Mouse (Mus musculus) heart, adult 9 months (tissue): ENCODE data around the gene Igfn1.

ENCODE experiments used
- DNase-seq, 2 experiments: peaks; one replicate each; pipeline ENCODE4 v3.0.0; 2022; ENCODE audit warnings: low spot score in 2 of 2

Gene Igfn1

DNA sequence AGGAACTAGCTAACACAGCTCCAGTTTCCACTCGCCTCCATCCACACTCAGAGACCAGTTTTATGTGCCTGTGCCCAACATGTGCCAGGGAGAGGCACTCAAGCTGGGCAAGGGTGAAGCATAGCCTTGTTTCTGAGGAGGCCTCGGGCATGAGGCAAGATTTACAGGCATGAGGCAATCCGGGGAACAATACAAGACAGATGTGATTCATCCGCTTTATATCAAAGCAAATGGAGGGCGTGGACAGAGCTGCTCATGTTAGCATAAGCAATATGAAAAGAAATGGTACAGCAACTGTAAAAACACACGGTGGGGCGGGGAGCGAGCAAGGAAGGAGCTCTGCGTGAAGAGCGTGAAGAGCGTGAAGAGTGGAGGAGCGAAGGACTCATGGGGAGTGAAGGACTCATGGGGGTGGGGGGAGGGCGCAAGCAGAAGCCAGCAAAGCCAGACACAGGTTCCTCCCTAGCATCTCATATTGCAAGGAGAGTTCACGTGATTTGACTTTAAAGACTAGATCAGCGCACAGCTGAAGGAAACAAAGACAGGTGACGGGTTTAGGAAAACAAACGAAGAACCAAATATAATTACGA lies 72.3 kb downstream of the Igfn1 start:
- DNase-seq = no peak

DNA sequence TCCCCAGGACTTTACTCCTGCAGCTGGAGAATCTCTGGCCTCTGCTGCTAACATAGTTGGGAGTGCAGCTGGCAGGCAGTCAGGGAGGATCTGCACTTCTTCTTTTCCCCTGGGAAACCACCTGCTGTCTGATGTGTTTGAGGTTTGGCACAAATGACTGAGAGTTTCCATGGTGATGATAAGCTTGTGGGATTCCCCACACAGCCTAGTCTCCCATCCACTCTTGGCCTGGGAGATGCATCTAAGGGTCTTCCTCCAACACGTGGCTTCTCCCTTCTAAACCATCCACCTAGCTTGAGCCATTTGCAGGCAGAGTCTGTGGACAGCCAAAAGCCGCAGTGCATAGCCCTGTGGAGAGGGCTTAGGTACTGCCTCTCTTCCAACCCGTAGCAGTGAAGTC lies 76.3 kb downstream of the Igfn1 start:
- no peak for DNase-seq

DNA sequence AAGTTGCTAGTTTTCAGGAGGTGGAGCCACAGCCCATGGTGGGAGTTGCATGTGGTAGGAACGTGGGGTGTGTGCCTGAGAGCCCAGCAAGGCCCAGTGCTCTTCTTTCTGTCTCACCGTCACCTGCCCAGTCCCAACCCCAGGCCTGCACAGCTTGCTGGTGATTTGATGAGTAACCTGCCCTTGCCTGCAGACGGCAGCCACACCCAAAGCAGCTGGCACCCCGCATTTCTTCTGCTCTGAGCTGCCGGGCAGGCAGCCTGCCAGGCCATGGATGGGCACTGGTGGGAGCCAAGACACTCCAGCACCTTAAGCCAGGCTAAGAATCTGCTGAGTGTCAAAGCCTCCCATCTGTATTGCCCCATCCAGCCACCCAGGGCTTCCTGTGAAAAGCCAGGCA lies 80.3 kb downstream of the Igfn1 start:
- no peak for DNase-seq

DNA sequence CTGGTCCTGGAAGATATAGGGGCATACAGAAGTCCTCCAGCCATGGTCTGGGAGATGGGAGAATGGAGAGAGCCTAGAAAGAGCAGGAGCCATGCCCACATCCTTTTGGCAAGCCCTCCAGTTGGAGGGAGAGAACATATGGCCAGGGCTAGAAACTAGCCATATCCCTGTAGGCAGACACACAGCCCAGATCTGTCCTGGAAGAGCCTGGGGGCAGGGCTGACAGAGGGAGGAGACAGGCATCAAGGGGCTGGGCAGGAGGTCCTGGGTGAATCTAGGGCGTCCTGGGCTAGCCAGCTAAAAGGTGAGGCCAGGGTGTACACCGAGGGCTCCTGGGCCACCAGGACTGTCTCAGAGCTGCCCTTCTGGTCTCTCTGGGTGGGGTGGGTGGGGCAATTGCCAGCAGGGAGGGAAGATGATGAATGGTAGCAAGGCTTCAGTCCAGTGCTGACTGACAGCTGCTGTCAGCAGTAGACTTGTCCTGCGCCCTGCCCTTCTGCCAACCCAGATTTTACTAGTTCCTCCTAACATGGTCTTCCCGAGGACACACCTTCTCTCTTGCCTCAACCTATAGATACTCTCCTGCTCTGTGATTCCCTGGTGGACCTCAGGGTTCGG lies 81.7 kb downstream of the Igfn1 start:
- DNase-seq = no peak

DNA sequence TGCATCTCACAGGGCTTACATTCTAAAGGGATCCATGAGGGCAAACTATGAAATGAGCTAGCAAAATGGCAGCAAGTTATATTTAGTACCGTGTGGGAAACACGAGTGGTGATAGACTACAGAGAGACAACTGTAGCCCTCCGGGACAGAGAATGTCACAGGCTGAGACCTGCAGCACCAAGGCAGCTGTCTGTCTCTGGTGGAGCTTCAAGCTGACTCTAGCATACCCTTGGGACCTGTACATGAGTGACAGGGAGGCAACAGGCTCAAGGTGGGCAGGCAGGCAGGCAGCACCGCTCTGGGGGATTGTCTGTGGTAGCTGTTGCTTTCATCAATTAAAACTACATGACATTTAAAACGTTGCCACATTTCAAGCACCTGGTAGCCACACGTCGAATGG lies 82.9 kb downstream of the Igfn1 start:
- DNase-seq = no peak

DNA sequence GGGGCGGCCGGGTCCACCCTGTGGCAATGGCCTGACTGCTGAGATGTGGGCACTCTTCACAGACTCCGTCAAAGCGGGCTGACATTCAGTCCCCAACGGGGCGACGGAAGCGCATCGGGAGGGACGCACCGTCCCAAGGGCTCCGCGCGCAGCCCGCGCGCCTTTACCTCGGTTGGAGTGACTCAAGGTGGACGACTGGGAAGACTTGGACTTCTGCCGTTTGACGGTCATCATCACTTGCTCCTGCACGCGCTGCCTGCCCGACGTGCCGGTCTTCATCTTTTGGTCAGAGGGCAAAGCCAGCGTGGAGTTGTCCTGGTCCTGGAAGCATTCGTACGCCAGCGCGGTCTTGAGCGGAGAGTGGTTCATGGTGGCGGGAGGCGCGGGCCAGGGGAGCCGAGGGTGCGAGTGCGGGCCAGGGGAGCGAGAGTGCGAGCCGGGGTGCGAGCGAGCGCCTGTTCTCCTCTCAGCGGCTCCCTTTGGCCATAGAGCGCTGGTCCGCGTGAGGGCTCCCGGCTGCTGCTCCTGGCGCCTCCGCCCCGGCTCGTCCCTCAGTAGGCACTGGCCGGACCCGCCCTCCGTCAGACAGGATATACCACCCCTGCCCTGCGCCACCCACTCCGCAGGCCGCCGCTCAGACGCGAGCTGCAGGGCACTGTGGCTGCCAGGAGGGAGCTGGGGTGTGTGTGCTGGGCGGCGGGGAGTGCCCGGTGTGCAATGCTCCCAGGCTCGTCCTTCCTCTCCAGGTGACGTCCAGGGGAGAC lies 87.3 kb downstream of the Igfn1 start, which contains the start of gene Pkp1:
Gene Pkp1, minus strand, starts transcription at position 564 of the 764 bp plus-strand sequence.
- DNase-seq = no peak

DNA sequence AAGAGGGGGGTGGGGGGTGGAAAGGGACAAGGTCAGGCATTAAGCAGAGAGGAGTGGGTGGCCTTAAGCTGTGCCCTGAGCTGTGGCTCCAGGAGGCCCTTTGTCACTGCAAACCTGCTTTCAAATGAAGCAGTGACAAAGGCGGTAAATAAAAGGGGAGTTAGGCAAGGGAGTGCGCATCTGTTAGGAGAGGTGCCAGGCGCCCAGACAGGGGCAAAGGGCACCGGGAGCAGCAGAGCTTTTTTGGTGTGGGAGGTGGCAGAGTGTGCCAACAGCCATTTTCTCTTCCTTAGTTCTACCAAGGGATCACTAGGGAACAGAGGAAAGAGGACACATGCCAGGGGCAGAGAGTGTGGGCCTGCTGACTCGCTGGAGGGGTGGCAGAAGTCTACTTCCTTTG lies 88.9 kb downstream of the Igfn1 start:
- no peak for DNase-seq

DNA sequence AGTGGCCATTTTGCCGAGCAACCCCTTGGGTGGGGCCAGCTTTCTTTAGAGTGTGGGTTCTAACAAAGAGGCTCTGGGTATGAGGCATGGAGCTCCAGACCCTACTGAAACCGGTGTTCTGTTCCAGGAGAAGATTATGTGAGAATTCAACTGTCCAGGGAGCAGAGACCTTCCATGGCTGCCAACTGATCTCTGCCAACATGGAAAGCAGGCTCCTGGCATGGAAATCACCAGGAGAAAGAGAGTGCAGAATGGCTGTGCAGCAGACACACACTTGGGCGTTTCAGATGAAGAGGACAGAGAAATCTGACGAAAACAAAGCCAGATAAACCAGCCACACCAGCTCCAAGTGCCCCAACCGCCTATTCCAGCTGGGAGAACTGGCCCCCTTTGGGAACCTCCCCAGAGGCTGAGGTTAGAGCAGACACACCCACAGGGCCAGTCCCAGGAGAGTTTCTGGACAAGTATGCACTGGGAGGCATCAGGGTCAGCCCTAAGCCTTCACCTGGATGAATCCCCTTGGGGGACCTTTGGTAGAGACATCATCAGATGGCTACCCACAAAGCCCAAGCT lies 89.6 kb downstream of the Igfn1 start:
- no peak for DNase-seq

DNA sequence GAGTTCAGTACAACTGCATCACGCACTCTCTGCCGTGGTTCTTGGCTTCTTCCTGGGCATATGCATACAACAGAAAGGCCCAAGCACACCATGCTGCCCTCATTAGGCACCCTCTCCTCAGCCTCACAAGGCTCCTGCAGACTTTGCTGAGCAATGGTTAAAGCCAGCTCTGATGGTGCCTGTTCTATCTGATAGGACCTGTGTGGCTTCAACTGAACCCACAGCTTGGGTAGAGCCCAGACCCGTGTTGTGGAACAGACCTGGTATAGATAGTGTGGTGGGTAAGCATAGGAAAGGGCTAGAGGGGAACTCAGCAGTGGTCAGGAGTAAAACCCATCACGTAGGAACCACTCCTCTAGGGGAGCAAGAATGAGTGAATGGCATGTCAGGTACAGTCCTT lies 92.5 kb downstream of the Igfn1 start:
- DNase-seq = no peak

DNA sequence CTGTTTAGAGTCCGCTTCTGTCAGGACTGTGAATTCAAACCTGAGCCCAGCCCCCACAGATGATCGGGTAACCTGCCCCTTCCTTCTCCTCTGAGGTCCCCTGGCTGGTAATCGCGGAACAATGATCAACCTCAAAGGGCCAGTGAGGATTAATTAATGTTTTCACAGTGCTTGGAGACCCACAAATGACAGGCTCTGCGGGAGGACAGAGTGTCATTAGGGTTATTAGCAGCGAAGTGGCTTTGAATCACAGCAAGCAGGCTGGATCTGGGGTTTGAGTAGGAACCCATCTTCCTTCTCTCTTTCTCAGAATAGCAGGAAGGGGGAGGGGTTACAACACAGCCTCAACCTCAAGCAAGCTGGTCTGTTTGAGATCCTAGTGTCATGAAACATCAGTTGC lies 96.8 kb downstream of the Igfn1 start:
- no peak for DNase-seq

DNA sequence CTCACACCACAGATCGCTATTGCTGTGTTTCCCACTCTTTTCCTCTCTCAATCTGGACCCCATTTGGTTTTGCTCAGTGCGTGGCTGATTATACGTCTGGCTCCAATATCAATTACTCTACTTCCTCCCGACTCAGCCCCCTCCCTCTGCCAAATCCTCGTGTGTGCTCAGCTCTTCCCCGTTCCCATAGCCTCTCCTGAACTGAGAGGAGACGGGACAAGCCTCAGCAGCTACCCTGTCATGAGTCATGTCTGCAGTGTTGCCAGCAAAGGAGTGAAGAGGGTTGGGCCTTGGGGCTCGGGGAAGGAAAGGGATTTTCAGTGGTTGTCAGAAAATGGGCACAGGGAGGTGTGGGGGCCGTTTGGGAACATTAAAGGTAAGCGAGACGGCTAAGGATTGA lies 99.4 kb downstream of the Igfn1 start:
- DNase-seq = no peak
